In the genomic region with DNA sequence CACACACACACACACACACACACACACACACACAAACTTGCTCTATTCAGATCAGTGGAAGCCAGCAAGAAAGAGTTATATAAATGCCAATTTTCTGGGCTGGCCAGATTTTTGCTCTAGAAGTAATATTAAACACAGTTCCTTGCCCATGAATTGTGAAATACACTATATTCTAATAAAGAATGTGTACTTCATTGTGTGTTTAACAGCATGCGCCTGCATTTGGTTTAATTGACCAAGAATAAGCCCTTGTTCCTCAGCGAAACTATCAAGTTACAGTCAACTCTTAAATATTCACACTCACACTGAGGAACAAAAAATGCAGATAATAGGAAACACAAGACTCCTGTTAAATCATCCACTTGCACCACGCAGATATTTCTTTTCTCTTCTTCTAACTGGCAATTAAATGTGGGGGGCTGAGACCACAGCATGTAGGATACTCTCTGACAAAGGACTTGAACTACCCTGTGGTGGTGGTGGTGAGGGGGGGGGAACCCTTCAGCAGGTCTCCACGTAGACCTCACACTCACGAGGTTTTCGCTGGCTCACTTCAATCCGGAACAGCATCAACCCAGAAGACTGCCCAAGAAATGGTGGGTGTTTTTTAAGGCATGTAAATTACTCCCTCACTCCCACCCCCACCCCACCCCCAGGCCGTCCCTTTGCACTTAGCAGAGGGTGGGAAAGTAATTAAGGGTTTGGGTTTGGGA, we compare ENCODE assay signal across 11 mouse cellular contexts.
DNase-seq lines count a peak whose midpoint lies in the region; ATAC-seq lines count a peak whose summit lies in the region.
"Had no signal": no experiment of that assay in that cellular context is flagged by ENCODE, and none has a peak within 500 bp of the region (broad histone marks: within the 10 kb centered on the region; RNA-seq: fewer than 3 reads in every experiment).

No protein-coding gene starts in this region.

- ATAC-seq in kidney, embryonic 16.5 days (ENCODE audit: low FRiP score, low TSS enrichment), result peak; percentile 53
- ATAC-seq in embryonic facial prominence, embryonic 15.5 days (ENCODE audit: insufficient number of reproducible peaks, low FRiP score, low TSS enrichment, low read depth), result no peak
- ATAC-seq in intestine, embryonic 14.5 days (replicated peaks; ENCODE audit: low FRiP score, low TSS enrichment, low read depth), result no peak
- ATAC-seq in neural tube, embryonic 15.5 days (ENCODE audit: low FRiP score), result no peak
- ATAC-seq: CD4-positive, CD25-positive, alpha-beta regulatory T cell, adult 4 months had no signal

- DNase-seq in kidney, postnatal 36 days, result no peak
- no peak for DNase-seq in intestine, embryonic 14.5 days (ENCODE audit: low spot score)
- DNase-seq in testis, postnatal 14 days (ENCODE audit: low spot score), result no peak
- DNase-seq in adrenal gland, postnatal 36 days, result no peak
- no peak for DNase-seq in c-Kit-positive CD71-positive TER-119-positive erythroid progenitor cells, embryonic 14.5 days (ENCODE audit: low spot score)
- DNase-seq: adrenal gland, adult 2 months; lung, adult 18-20 months had no signal

- H3K4me3 ChIP-seq in kidney, embryonic 16.5 days (ENCODE audit: low read length), result peak overlapping the region; percentile 5
- peak overlapping the region; percentile 82 for H3K4me3 ChIP-seq in embryonic facial prominence, embryonic 15.5 days (replicated peaks)
- peak overlapping the region; percentile 6; the same call in 1 of the 2 replicates for H3K4me3 ChIP-seq in intestine, embryonic 14.5 days (ENCODE audit: low read depth, low read length)
- no peak overlapping the region for H3K4me3 ChIP-seq in neural tube, embryonic 15.5 days (replicated peaks)

- H3K4me1 ChIP-seq in kidney, embryonic 16.5 days (ENCODE audit: insufficient read depth, low read length), result peaks cover 89% of the 10 kb centered on the region
- H3K4me1 ChIP-seq in embryonic facial prominence, embryonic 15.5 days, result peaks cover 84% of the 10 kb centered on the region
- peaks cover 74% of the 10 kb centered on the region for H3K4me1 ChIP-seq in intestine, embryonic 14.5 days (replicated peaks; ENCODE audit: control insufficient read depth, insufficient read depth, low read length)
- peaks cover 57% of the 10 kb centered on the region for H3K4me1 ChIP-seq in neural tube, embryonic 15.5 days

- H3K9ac ChIP-seq in kidney, embryonic 16.5 days (replicated peaks; ENCODE audit: low read length), result peak overlapping the region; percentile 33
- no peak overlapping the region; the same call in 1 of the 2 replicates for H3K9ac ChIP-seq in embryonic facial prominence, embryonic 15.5 days
- no peak overlapping the region; the same call in 1 of the 2 replicates for H3K9ac ChIP-seq in intestine, embryonic 14.5 days (ENCODE audit: low read length)
- H3K9ac ChIP-seq in neural tube, embryonic 15.5 days (replicated peaks), result no peak overlapping the region

- H3K9me3 ChIP-seq in kidney, embryonic 16.5 days (ENCODE audit: low read length), result no peaks in the 10 kb centered on the region
- no peaks in the 10 kb centered on the region for H3K9me3 ChIP-seq in embryonic facial prominence, embryonic 15.5 days (replicated peaks)
- no peaks in the 10 kb centered on the region for H3K9me3 ChIP-seq in intestine, embryonic 14.5 days (ENCODE audit: control insufficient read depth, low read length)
- H3K9me3 ChIP-seq in neural tube, embryonic 15.5 days (replicated peaks), result no peaks in the 10 kb centered on the region

- peak overlapping the region; percentile 83 for H3K4me2 ChIP-seq in kidney, embryonic 16.5 days (replicated peaks; ENCODE audit: low read depth, low read length)
- peak overlapping the region; percentile 83 for H3K4me2 ChIP-seq in embryonic facial prominence, embryonic 15.5 days (replicated peaks)
- H3K4me2 ChIP-seq in intestine, embryonic 14.5 days (ENCODE audit: low read length), result peak overlapping the region; percentile 79
- peak overlapping the region; percentile 97 for H3K4me2 ChIP-seq in neural tube, embryonic 15.5 days

- 26% methylated on average over 8 of the region's 8 CpGs for WGBS in kidney, embryonic 16.5 days
- 17% methylated on average over 8 of the region's 8 CpGs for WGBS in embryonic facial prominence, embryonic 15.5 days
- 26% methylated on average over 8 of the region's 8 CpGs for WGBS in intestine, embryonic 14.5 days
- 16% methylated on average over 8 of the region's 8 CpGs for WGBS in neural tube, embryonic 15.5 days

- H3K36me3 ChIP-seq in kidney, embryonic 16.5 days (ENCODE audit: insufficient read depth, low read length), result peaks cover 5% of the 10 kb centered on the region; the same call in 1 of the 2 replicates
- H3K36me3 ChIP-seq in embryonic facial prominence, embryonic 15.5 days, result 0 out of 2 replicates have a peak, but pooled peaks cover 9% of the 10 kb centered on the region
- peaks cover 28% of the 10 kb centered on the region for H3K36me3 ChIP-seq in intestine, embryonic 14.5 days (ENCODE audit: control insufficient read depth, insufficient read depth, low read length)
- H3K36me3 ChIP-seq in neural tube, embryonic 15.5 days, result no peaks in the 10 kb centered on the region

- no peaks in the 10 kb centered on the region for H3K27me3 ChIP-seq in kidney, embryonic 16.5 days (ENCODE audit: insufficient read depth, low read length)
- H3K27me3 ChIP-seq in embryonic facial prominence, embryonic 15.5 days, result no peaks in the 10 kb centered on the region
- H3K27me3 ChIP-seq in intestine, embryonic 14.5 days (replicated peaks; ENCODE audit: control insufficient read depth, insufficient read depth, low read length), result no peaks in the 10 kb centered on the region
- no peaks in the 10 kb centered on the region for H3K27me3 ChIP-seq in neural tube, embryonic 15.5 days (replicated peaks)

- H3K27ac ChIP-seq in kidney, embryonic 16.5 days (ENCODE audit: low read length), result peak overlapping the region; percentile 49
- peak overlapping the region; percentile 39; the same call in 1 of the 2 replicates for H3K27ac ChIP-seq in embryonic facial prominence, embryonic 15.5 days (replicated peaks)
- no peak overlapping the region for H3K27ac ChIP-seq in intestine, embryonic 14.5 days (ENCODE audit: low read depth)
- no peak overlapping the region for H3K27ac ChIP-seq in neural tube, embryonic 15.5 days (replicated peaks)

Comparison
In these comparisons a context has a peak if more than half of its experiments do, and no peak if none do; other contexts are left out.
1. H3K27ac ChIP-seq: peak in kidney, embryonic 16.5 days (single experiment) and embryonic facial prominence, embryonic 15.5 days (single experiment); none in intestine, embryonic 14.5 days (single experiment) and neural tube, embryonic 15.5 days (single experiment).
2. Peak in every context shown above with its lines, with median percentiles within 50 percentile points of each other: H3K4me2 ChIP-seq.